Comparison of ENCODE assay signal across 17 mouse cellular contexts in genomic region chr7:4170193-4170938, GRCm38 (mm10). TPM values are rescaled to one million over a fixed set of nuclear protein-coding genes. Genes with fewer than 3 reads are reported as not detected.
"Had no signal": no experiment of that assay in that cellular context is flagged by ENCODE, and none has a peak within 500 bp of the region (broad histone marks: within the 10 kb centered on the region; RNA-seq: fewer than 3 reads in every experiment).

No protein-coding gene starts in this region.

- H3K27me3 ChIP-seq: kidney, embryonic 15.5 days; limb, embryonic 13.5 days; liver, embryonic 15.5 days had no signal

- H3K9ac ChIP-seq: kidney, embryonic 15.5 days; limb, embryonic 13.5 days; liver, embryonic 15.5 days had no signal

- DNase-seq: kidney, adult 2 months; kidney, postnatal 14 days; kidney, postnatal 4 days; lung, adult 2 months; lung, postnatal 14 days; lung, postnatal 4 days; midbrain, embryonic 14.5 days; thymus, postnatal 25 days had no signal

- H3K4me1 ChIP-seq: limb, embryonic 10.5 days had no signal

- H3K4me3 ChIP-seq: kidney, embryonic 15.5 days; limb, embryonic 10.5 days; limb, embryonic 13.5 days; liver, embryonic 15.5 days had no signal

- H3K9me3 ChIP-seq: kidney, embryonic 15.5 days; limb, embryonic 10.5 days; limb, embryonic 13.5 days; liver, embryonic 15.5 days had no signal

- H3K27ac ChIP-seq: kidney, embryonic 15.5 days; limb, embryonic 10.5 days; limb, embryonic 13.5 days; liver, embryonic 15.5 days had no signal

- ATAC-seq: inflammation-experienced regulatory T-cells, adult 6 months had no signal

- H3K36me3 ChIP-seq: kidney, embryonic 15.5 days; limb, embryonic 10.5 days; limb, embryonic 13.5 days; liver, embryonic 15.5 days had no signal

- H3K4me2 ChIP-seq: kidney, embryonic 15.5 days; limb, embryonic 13.5 days; liver, embryonic 11.5 days; liver, embryonic 15.5 days; midbrain, embryonic 11.5 days had no signal

RNA-seq across cellular contexts. Expression of gene Cdc42ep5, which starts 5.7 kb away (rescaled TPM):
- total RNA-seq: megakaryocyte progenitor cell, adult 5-6 weeks; megakaryocyte-erythroid progenitor cell, adult 5-6 weeks had no signal
- polyA plus RNA-seq: inflammation-experienced regulatory T-cells, adult 6 months had no signal

RNA-seq across cellular contexts. Expression of gene Ttyh1, which starts 51.2 kb away (rescaled TPM):
- total RNA-seq: megakaryocyte-erythroid progenitor cell, adult 5-6 weeks had no signal
